Mouse (Mus musculus) neutrophil, adult 83 days (primary cell): Measurements from ENCODE around the gene Prrxl1. TPM values are rescaled to one million over a fixed set of nuclear protein-coding genes. Genes with fewer than 3 reads are reported as not detected.

Experiments
- total RNA-seq, 2 experiments: library from RNA; stranded (reverse); gene quantifications; one replicate each; pipeline ENCODE4 v1.2.4; 2023

Gene Prrxl1
- total RNA-seq, result not detected

DNA sequence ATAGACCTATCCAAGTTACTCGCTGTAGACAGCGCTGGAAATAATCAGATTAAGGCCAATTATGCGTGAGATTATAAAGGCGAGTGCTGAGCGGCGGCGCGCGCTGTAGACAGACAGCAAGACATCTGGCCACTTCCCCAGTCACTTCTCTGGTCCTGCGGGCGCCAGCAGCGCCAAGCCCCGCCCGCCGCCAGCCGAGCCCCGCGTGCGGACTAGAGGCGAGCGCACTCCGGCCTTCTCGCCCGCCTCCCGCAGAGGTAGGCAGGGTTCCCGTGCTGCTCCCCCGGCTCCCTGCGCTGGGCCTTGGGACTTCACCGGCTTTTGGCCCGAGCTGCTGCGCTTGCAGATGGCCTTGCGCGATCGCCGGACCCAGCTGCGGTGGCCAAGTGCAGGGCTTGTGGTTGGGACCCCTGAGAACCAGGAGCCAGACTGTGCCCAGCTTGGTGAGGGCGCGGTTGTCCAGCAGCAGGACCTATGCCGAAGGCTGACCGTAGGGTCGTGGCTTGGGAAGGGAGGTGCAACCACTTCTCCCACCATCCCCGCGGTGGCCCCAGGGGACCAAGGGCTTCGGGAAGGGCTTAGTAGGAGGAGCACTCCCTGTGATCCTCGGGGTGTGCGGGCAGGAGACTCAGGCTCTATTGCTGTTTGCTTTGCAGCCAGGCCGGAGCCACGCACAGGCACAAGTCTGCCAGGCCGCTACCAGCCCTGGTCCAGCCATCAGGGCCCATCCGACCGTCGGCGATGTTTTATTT, at the start of gene Prrxl1:
Gene Prrxl1, plus strand, starts transcription at position 118 of the 752 bp plus-strand sequence.

GRCm38 (mm10) chr14:32685124-32685826, 86.1 kb downstream of the Prrxl1 start, which contains the start of gene 3425401B19Rik:
TSS of gene 3425401B19Rik (minus strand) at chr14:32685293.

Other genes starting within 250 kb of the Prrxl1 start
- gene 1700024G13Rik, start 211.0 kb upstream of the Prrxl1 start, total RNA-seq, result not detected
- gene Slc18a3, start 134.6 kb upstream of the Prrxl1 start, total RNA-seq, result not detected
- not detected for gene Chat, start 133.4 kb upstream of the Prrxl1 start, total RNA-seq
- gene Ercc6, start 85.9 kb upstream of the Prrxl1 start, total RNA-seq, result 10 to 100 TPM in 1 of 2 experiments, 1 to 10 TPM in 1; 9.1 to 11.9 TPM
- under 1 TPM in 1 of 2 experiments, not detected in 1; 0.07 TPM for gene 3425401B19Rik, start 85.9 kb downstream of the Prrxl1 start, total RNA-seq
- 1 to 10 TPM; 2.1 to 5.8 TPM for gene Tmem273, start 186.6 kb downstream of the Prrxl1 start, total RNA-seq
- not detected for gene Fam170b, start 234.6 kb downstream of the Prrxl1 start, total RNA-seq